Mouse (Mus musculus) large intestine, adult 2 months (tissue): ENCODE data around the gene Ccdc107. TPM values are rescaled to one million over a fixed set of nuclear protein-coding genes. Genes with fewer than 3 reads are reported as not detected.
"Not testable (repeated sequence)": the region's sequence is repeated elsewhere in the genome, so short reads cannot be mapped to it uniquely, and the experiment has no call there.

Source experiments
- DNase-seq: peaks from one replicate; pipeline ENCODE4 v3.0.0-alpha.2; 2012; ENCODE audit warnings: low read depth, low spot score
- WGBS: fragments of 180-500 bp; shearing (Covaris S2); methylation state at CpG from one replicate; pipeline ENCODE4 v1.1.7; 2018; 5-methylcytosine and 5-hydroxymethylcytosine counted together
- polyA plus RNA-seq: library from polyadenylated mRNA; depleted of rRNA; stranded (reverse); fragments of >200 nt; gene quantifications from 2 replicates; pipeline ENCODE4 v1.2.3, GENCODE M21; 2012

Gene Ccdc107
- polyA plus RNA-seq, 1 experiment: 187 TPM

DNA sequence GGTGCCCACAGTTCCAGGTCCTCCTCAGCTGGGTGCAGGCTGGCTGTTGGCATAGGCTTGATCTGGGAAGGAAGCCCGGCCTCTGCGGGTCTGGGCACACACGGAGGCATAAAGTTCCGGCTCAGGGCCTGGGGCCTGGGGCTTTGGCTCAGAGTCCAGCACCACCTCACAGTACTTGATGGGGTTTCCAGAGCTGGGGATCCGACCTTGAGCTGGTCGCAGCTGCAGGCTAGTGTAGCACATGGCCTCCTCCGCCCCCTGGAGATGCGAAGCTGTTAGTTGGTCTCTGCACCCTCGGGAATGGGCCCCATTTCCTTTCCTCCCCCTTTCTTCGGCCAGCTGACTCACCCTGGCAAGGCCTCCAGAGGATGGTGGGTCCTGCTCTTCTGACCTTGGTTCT lies 10.1 kb upstream of the Ccdc107 start:
- no peak for DNase-seq
- 75% methylated on average over 10 of the region's 10 CpGs for WGBS

DNA sequence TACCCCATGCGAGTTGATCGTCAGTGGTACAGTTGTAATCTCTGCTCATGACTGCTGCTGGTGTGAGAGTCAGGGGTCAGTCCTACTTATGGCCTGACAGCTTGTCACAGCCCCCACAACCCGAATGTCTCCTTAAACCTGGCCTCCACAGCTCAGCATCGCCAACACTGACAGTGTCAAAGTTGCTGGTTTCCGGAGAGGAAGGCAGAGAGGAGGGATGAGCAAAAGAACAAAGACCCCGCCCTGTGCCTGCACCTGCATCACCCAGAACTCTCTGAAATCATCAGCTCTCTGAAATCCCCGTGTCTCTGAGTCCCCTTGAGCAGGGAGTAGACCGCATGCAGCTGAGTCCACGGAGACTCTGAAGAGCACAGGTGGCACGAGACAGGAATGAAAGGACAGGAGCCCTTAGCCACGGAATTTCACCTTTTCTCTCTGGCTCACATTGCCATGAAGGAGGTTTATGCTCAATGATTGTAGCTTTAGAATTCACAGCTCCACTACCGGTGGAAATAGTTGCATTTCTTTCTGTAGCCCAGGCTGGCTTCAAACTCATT lies 9.1 kb upstream of the Ccdc107 start, which contains the start of gene Sit1:
TSS of gene Sit1 (minus strand) at position 200 of the 557 bp plus-strand sequence.
- DNase-seq: no peak
- WGBS: 63% methylated on average over 12 of the region's 12 CpGs

DNA sequence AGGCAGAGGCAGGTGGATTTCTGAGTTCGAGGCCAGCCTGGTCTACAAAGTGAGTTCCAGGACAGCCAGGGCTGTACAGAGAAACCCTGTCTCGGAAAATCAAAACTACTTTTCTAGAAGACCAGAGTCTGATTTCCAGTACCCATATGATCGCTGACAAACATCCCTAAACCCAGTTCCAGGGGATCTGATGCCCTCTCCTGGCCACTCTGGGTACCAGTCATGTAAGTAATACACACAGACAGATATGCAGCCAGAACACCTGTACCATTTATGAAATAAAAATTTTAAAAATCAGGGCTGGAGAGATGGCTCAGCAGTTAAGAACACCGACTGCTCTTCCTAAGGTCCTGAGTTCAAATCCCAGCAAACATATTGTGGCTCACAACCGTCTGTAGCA lies 7.0 kb upstream of the Ccdc107 start:
- WGBS: 92% methylated on average over 5 of the region's 5 CpGs
- not testable (repeated sequence) for DNase-seq

DNA sequence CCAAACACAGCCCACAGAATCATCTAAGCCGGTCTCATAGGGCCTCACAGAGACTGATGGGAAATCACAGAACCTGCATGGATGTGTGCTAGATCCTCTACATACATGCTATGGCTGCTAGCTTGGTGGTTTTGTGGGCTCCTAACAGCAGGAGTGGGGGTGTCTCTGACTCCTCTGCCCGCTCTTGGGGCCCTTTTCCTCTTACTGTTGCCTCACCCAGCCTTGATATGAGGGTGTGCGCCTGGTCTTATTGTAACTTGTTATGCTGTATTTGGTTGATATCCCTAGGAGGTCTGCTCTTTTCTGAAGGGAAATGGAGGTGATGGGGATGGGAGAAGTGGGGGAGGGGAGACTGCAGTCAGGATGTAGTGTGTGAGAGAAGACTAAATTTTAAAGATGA lies 3.1 kb upstream of the Ccdc107 start:
- WGBS: 97% methylated on average over 3 of the region's 3 CpGs
- DNase-seq: no peak

GRCm38 (mm10) chr4:43490801-43491200 lies 1.9 kb upstream of the Ccdc107 start:
- WGBS: 36% methylated on average over 5 of the region's 5 CpGs
- no peak for DNase-seq

DNA sequence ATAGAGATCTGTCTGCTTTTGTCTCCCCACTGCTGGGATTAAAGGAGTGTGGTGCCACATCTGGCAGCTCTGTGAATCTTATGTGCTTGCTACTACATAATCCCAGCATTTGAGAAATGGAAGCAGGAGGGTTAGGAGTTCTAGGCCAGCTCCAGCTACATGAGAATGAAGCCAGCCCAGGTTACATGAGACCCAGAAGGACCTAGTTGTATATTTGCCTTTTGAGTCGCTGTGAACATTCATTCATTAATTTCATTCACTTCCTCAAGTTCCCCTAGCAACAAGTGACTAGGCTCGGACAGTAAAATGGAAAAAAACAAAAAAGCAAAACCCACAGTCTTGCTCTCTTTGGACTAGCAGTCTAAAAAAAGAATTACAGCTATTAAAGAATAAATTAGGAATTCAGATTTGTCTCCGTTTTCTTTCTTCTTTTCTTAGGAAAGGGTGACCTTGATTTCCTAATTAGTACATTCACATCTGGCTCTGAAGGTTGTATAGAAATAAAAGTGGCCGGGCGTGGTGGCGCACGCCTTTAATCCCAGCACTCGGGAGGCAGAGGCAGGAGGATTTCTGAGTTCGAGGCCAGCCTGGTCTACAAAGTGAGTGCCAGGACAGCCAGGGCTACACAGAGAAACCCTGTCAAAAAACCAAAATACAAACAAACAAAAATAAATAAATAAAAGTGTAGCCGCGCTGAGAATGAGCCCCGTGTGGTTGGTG lies 439 bp upstream of the Ccdc107 start:
- WGBS: 20% methylated on average over 12 of the region's 12 CpGs
- DNase-seq: no peak

- no peak for DNase-seq
- WGBS: under 1% methylated on average over 47 of the region's 47 CpGs
Observed at GRCm38 (mm10) chr4:43493186-43493845, 616 bp downstream of the Ccdc107 start.

DNA sequence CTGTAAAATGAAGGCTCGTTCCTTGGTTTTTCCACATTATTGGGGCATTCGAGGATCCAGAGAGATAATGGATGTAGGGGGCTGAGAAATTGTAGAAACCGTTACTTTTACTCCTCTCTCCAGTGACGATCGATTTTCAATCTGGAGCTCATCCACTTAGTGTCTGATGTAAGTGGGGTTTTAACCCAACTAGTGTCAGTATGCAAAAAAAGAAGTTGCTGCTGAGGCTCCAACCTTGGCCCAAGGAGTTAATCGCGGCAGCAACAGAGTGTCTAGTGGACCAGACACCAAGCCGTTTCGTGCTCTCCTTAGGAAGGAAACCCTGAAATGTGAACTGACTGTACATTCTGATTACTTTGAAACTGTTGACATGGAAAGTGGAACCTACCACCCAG lies 1.1 kb downstream of the Ccdc107 start:
- 3% methylated on average over 9 of the region's 9 CpGs for WGBS
- DNase-seq: no peak

- WGBS: 71% methylated on average over 6 of the region's 6 CpGs
Observed at GRCm38 (mm10) chr4:43496587-43496986, 3.9 kb downstream of the Ccdc107 start.

GRCm38 (mm10) chr4:43497405-43497804 lies 4.7 kb downstream of the Ccdc107 start:
- 91% methylated on average over 8 of the region's 8 CpGs for WGBS
- DNase-seq: no peak

More at GRCm38 (mm10) chr4:43496587-43496986, 3.9 kb downstream of the Ccdc107 start:
- DNase-seq: no peak

DNA sequence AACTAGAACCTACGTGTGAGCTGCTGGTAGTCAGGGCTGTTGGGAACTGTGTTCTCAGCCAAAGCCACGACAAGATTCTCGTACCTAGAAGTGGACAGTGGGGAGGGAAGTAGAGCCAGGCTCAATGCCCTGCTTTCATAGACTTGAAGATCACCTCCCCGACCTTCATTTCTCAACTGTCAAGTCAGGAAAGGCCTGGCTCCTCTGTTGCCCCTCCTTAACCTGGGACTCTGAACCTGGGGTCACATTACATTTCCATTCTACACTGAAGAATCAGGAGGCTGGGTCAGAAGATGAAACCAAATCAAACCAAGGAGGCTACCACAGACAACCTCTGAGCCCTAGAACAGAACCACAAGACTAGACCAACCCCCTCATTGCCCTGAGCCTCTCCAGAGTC lies 5.2 kb downstream of the Ccdc107 start:
- no peak for DNase-seq
- 77% methylated on average over 4 of the region's 4 CpGs for WGBS

DNA sequence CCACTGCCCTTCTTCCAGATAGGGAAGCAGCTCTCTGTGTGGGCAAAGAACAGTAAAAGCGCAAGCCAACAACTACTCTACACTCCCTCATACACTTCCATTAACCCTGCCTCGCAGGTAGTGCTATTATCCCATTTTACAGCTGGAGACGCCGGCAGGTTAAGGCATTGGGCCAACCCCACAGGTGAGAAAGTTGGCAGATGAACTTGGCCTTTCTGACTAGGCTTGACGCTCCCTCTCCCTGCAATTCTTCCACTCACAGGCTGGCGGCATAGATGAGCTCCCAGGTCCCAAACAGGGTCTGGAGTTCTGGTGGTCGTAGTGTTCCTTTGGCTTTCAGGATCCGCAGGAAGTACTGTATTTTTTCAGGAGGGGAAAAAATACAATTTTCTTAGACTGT lies 6.3 kb downstream of the Ccdc107 start:
- no peak for DNase-seq
- 8% methylated on average over 8 of the region's 8 CpGs for WGBS

- WGBS: 4% methylated on average over 50 of the region's 50 CpGs
- DNase-seq: no peak
Observed at GRCm38 (mm10) chr4:43499407-43500333, 7.0 kb downstream of the Ccdc107 start, which contains the start of gene Arhgef39. Gene Arhgef39, minus strand, starts transcription at chr4:43499695.

- WGBS: 34% methylated on average over 2 of the region's 2 CpGs
- no peak for DNase-seq
Observed at GRCm38 (mm10) chr4:43503041-43503440, 10.3 kb downstream of the Ccdc107 start.

- DNase-seq: no peak
- WGBS: 40% methylated on average over 6 of the region's 6 CpGs
Observed at GRCm38 (mm10) chr4:43503506-43503905, 10.8 kb downstream of the Ccdc107 start.

GRCm38 (mm10) chr4:43504269-43504668 lies 11.6 kb downstream of the Ccdc107 start:
- WGBS: 60% methylated on average over 4 of the region's 4 CpGs
- DNase-seq: no peak

DNA sequence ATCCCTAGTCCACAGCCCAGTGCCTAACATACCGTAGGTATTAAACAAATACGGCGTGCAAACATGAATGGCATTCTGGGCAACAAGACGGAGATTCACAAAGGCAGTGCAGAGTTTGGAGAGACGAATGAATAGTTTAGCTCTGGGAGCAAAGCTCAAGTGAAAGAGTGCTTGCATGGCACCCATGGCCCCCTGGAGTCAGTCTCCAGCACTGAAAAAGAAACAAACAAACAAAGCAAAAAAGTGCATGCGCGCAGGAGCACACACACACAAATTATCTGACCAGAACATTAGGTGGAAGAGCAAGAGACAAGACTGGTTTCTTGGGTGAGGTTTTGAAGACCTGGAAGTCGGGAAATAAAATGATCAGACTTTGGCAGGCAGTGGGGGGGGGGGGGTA lies 13.4 kb downstream of the Ccdc107 start:
- no peak for DNase-seq
- 56% methylated on average over 8 of the region's 8 CpGs for WGBS

DNA sequence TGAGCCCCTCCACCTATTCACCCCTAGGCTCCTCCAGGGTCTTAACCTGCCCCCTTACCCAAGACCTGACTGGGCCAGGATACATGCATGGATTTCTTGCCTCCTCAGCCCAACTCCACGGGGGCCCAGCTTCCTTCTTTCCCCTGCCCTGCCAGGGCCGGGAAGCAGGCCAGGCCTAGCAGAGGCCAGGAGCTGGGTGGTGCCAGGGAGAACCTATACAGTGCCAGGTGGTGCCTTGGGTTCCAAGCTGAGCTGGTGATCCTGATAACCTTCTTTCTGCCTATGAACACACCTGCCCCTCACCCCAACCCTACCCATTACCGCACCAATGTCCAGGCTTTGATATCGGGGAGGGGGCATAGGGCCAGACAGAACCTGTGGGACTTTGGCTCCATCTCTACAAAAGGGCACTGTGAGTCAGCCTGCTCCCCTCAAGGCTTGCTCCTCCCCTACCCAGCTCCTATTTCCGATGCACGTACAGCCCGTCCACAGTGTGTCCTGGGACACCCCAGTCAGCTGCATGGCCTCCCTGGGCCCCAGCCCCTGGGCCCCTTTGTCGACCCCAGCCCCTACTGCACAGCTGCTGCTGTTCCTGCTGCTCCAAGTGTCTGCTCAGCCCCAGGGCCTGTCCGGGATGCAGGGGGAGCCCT lies 14.0 kb downstream of the Ccdc107 start, which contains the start of gene Car9:
TSS of gene Car9 (plus strand) at position 431 of the 650 bp plus-strand sequence.
- 24% methylated on average over 9 of the region's 9 CpGs for WGBS
- DNase-seq: no peak

DNA sequence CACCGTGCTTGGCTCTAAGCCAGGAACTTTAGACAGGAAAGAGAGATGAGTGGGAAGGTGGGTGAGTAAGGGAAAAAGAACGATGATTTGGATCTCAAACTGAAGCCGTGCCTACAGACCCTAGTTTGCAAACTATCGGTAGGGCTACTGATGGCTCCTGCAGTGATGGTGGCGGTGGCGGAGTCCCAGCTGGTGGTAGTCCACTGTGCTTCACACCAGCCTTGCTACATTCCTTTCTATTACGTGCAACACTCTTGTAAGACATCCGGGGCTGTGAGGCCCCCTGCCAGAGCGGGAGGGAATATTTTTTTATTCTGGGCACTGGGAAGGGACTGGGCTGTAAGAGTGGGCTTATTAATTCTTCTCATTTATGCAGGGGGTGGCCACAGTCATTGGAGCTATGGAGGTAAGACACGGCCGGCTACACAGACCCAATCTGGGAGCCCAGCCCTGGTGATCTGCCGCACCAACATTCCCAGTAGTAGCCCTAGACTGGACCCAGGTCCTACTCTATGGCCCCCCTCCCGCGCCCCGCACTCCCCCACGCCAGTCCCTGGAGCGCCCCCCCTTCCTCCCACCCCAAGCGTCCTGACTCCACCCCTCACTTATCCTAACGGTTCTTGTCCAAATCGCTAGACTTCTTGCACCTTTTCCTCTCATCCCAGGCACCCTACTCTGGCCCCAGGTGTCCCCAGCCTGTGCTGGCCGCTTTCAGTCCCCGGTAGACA lies 15.4 kb downstream of the Ccdc107 start:
- 2% methylated on average over 22 of the region's 22 CpGs for WGBS
- no peak for DNase-seq
